Mouse (Mus musculus) G1E (cell line): Measurements from ENCODE around the gene Prdm2.

Source experiments
- CTCF ChIP-seq: IDR thresholded peaks from 2 replicates; pipeline ENCODE4 v1.5.1; 2012; ENCODE audit warnings: low read depth, low read length, inconsistent platforms, mixed read lengths
- GATA1 ChIP-seq: IDR thresholded peaks from 2 replicates; pipeline ENCODE4 v1.6.1; 2012; ENCODE audit warnings: borderline replicate concordance, low read length, inconsistent platforms, mixed read lengths
- GATA2 ChIP-seq: IDR thresholded peaks from 2 replicates; pipeline ENCODE4 v1.6.1; 2012; ENCODE audit warnings: low read depth, low read length, inconsistent platforms, borderline replicate concordance
- POLR2AphosphoS5 ChIP-seq: IDR thresholded peaks from 2 replicates; pipeline ENCODE4 v1.6.1; 2012; ENCODE audit warnings: low read depth, low read length, inconsistent platforms; ENCODE audit not compliant: insufficient replicate concordance
- TAL1 ChIP-seq: conservative IDR thresholded peaks from 2 replicates; pipeline ENCODE4 v1.6.1; 2012; ENCODE audit warnings: low read depth, low read length, inconsistent platforms, mixed read lengths

GRCm38 (mm10) chr4:143213175-143213479 is 332 bp upstream of the Prdm2 start:
- TF ChIP-seq CTCF (no peak), GATA1 (no peak), GATA2 (no peak), TAL1 (no peak), POLR2AphosphoS5 (no peak)
